Mouse (Mus musculus) urinary bladder, adult 2 months (tissue): ENCODE data around the gene Gadd45a. TPM values are rescaled to one million over a fixed set of nuclear protein-coding genes. Genes with fewer than 3 reads are reported as not detected.
"Not testable (repeated sequence)": the region's sequence is repeated elsewhere in the genome, so short reads cannot be mapped to it uniquely, and the experiment has no call there.

Experiments used
- DNase-seq: peaks from one replicate; pipeline ENCODE4 v3.0.0; 2022; ENCODE audit warnings: low spot score
- polyA plus RNA-seq: library from polyadenylated mRNA; depleted of rRNA; stranded (reverse); fragments of >200 nt; gene quantifications from 2 replicates; pipeline ENCODE4 v1.2.3, GENCODE M21; 2012

Gadd45a gene
- polyA plus RNA-seq, 1 experiment, result 69.7 TPM

DNA sequence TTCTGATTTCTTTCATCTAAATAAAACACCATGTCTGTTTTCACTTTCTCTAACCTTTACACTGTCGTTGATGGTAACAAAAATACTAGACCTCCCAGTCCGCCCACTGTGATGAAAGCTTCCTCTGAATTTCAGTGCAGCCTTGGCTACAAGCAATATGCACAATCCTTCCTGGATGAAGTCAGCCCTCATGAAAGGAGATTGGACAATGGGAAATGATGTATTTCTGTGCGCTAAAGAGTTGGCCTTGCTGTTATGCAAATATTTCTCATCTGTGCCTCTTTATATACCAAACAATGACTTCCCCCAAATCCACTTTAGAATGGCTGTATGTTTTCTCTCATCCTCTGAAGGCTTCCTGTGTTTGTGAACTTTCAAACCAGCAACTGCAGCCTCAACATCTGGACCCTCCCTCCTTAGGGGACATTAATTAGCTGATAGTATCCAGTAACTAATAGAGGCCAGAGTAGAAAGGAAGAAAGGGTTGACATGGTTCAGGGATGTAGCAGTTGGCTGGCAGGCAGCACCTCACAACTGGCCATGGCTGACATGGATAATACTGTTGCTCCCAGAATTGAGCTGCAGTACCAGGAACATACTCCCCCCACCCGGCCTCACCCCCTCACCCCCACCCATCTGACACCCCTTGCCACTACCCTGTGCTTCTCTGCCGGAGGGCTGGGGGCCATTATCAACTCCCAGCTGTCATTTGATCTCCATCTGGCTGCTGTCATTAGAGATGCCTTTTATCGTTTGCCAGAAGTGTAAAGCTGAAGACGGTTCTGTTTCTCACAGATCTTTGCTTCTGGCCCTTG, 11.8 kb upstream of the Gadd45a start:
- DNase-seq, result no peak

DNA sequence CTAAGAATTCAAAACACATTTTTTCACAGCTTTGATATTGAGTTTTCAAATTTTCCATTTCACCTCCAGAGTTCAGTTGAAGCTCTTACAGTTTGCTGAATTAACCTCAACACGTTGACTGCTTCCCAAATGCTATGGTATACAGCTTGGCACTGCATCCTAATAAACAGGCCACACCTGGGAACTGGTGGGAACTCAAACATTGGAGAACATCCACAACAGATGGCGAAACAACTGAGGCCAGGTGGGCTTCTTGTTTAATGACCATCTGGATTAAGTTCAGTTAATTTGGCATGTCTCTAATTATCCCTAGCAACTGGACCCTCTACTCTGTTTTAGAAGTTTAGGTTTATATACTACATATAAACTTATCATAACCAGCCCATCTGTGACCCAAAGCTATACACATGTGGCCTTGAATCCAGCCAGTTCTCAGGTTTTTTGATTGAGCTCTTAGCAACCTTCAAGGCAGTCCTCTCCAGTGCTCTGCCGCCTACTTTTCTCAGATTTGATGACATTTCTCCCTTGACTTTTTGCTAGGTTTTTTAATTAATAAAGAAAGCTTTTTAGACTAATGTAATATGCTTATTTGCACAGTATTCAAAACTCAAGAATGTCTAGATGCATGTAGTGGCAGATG, 10.9 kb upstream of the Gadd45a start:
- DNase-seq, result no peak

DNA sequence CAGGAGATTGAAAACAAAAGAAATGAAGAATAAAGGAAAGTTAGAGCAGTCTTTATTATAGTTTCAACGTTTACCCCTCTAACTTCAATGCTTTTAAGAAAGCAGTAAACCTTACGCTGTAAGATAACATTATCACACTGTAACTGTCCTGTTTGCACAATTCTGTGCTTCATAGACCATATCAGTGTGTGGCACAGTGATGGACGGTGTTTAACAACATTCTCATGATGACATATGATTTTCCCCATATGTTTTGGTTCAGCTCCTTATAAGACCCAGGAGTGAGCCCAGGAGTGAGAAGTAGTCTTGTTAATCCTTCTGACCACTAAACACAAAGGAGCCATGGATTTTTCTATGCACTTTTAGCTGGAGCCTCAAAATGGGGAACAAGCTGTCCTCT, 9.7 kb upstream of the Gadd45a start:
- DNase-seq, result no peak

DNA sequence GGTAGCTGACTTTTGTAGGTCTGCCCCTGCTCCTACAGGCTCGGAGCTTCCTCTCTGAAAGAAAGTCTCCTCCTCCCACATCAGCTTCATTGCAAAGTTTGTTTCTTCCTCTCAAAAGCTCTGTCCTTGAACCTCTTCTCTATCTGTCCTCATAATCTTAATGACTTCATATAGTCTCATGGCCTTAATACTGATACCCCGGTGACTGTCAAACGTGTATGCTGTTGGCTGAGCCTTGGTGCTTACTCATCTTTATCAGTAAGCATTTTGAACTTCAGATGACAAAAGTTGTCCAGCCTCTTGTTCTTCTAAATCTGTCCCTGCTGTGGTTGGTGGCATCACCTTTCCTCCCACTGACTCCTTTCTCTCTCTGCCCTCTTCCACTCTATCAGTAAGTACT, 8.2 kb upstream of the Gadd45a start:
- no peak for DNase-seq

DNA sequence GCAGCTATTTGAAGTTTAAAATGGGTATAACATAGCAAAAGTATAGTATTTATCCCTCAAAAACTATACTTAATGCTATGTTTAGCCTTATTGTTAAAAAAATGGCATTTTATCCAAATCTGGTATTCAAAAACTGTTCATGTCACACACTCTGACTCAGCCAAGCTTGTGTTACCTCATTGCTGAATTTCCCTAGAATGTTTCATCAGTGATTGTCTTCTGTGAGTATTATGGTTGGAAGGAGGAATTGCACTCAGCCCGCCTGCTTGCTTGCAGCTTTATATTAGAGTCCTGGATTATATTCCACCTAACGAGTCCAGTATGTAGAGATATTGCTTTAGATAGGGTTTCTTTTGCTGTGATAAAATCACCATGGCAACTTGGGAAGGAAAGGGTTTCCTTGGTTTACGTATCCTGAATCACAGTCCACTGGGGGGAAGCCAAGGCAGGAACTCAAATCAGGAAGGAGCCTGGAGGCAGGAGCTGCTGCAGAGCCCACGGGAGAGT, 3.7 kb upstream of the Gadd45a start:
- no peak for DNase-seq

DNA sequence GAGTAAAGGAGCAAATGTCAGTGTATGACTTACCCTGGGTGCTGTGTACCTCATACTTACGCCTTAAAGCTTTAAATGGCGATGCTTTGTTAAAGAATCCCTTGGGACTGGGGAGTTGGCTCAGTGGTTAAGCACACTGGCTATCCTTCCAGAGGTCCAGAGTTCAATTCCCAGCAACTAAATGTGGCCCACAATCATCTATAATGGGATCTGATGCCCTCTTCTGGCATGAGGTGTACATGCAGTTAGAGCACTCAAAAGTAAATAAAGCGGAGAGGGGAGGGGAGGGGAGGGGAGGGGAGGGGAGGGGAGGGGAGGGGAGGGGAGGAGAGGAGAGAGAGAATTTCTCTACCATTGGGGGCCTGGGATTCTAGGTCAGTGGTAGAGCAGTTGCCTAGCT, 1.7 kb upstream of the Gadd45a start:
- no peak for DNase-seq

DNA sequence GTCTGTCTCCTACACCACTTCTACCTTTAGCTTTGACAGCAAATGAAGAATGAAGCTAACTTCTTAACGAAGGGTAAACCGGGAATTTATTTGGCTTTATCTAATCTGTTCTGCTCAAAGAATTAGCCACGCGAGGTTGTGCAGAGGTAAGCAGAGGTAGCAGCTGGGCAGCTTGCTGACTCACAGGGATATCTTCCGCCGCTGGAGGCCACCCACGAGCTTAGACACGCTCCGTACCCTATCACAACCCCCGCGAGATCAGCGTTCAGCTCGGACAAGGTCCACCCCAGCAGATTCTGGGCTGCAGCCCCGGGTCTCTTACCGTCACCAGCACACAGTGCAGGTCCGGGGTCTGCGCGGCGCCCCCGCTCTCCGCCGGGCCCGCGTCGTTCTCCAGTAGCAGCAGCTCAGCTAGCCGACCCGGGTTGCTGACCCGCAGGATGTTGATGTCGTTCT, 873 bp downstream of the Gadd45a start:
- peak; percentile 70 for DNase-seq

DNA sequence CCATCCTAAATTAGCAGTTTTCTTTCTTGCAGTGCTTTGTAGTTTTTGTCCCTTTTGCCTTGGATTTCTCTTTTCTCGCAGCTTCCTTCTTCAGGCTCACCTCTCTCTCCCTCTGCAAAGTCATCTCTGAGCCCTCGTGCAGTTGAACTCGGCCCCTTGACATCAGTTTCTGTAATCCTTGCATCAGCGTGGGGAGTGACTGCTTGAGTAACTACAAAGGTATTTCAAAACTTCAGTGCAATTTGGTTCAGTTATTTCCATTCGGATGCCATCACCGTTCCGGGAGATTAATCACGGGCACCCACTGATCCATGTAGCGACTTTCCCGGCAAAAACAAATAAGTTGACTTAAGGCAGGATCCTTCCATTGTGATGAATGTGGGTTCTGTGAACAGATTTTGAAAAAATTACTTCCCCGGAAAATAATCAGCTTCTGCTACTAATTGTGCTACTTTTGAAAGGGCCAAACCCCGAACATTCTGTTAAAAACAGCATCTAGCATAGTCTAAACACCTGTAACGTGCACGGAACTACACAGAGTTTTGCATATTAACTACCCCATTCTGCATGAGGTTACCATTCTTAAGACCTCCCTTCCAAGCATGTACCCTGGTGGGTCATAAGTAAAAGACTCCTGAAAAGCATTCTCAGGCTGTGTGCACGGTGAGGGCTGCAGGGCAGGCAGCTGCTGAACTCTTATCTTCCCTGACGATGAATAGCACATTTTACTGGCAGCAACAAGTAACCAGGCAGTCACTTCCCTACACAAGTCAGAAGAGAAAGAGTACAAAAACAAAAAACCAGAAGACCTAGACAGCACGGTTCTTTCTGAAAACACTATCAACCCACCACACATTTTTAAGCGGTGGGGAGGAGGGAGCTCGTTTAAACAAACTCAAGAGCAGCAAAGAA, 1.6 kb downstream of the Gadd45a start:
- DNase-seq, result no peak

DNA sequence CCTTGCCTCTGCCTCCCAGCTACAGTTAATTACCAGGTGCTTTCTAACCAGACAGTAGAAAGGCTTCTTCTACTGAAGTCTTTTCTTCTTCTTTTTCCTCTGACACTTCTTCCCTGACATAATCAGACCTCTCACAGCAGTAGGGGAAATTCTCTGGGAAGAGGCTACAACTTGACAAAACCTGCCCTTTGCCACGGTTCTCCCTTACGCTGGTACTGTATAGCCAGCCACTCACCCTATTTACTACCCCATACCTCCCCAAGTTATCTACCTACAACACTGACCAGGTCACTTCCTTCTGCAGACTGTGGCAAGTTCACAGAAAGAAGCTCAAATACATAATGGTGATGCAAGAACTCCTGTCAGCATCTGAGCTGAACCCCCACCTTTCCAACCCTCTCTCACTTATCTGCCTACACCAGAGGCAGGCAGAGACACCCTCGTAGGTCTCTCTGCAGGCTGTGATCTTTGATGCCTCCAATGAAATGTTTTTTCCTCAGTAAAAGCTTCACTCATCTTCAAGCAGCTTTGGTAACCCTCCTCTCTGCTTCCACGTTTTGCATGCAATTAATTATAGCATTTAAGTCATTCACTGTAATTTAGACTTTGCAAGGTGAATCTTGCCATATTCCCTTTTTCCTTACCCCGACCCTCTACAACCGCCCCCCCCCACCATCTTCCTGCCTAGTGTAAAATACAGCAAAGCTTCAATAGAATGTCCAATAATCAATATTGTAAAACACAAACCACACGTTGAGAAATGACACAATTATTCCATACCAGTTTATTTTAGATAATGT, 2.7 kb downstream of the Gadd45a start:
- DNase-seq, result no peak

DNA sequence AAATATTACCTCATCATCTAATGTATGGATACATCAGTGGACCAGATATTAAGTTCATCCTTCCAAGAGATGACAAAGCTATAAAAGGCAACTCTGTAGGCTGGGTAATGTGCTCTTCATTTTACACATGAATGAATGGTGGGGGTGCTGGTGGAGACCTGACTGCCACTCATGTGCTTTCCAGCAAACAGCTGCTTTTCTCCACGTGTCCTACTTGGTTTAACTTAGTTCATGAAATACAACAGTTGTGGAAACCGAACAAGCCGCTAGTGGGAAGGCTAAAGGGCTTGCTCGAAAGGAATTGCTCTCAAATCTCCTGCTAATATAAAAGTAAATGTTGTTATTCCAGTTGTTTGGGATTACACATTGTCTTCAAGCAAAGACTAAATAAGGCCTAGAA, 3.7 kb downstream of the Gadd45a start:
- DNase-seq, result no peak

DNA sequence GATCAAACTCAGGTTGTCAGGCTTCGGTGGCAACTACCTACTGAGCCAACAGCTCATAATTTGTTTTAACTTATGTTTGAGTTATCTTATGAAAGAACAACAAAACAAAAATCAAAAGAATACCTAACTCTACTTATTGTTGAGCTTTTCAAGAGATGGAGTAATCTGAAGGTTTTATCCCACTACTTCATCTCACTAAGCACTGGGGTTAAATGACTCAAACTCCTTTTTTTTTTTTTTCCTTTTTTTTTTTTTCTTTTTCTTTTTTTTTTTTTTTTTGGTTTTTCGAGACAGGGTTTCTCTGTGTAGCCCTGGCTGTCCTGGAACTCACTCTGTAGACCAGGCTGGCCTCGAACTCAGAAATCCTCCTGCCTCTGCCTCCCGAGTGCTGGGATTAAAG, 4.3 kb downstream of the Gadd45a start:
- DNase-seq, result not testable (repeated sequence)

DNA sequence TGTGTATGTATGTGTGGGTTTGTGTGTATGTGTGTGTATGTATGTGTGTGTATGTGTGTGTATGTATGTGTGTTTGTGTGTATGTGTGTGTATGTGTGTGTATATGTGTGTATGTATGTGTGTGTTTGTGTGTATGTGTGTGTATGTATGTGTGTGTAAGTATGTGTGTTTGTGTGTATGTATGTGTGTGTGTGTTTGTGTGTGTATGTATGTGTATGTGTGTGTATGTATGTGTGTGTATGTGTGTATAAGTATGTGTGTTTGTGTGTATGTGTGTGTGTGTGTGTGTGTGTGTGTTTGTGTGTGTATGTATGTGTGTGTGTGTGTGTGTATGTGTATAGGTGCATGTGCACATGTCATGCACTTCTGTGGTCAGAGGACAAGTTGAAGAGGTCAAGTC, 4.7 kb downstream of the Gadd45a start:
- DNase-seq, result not testable (repeated sequence)

DNA sequence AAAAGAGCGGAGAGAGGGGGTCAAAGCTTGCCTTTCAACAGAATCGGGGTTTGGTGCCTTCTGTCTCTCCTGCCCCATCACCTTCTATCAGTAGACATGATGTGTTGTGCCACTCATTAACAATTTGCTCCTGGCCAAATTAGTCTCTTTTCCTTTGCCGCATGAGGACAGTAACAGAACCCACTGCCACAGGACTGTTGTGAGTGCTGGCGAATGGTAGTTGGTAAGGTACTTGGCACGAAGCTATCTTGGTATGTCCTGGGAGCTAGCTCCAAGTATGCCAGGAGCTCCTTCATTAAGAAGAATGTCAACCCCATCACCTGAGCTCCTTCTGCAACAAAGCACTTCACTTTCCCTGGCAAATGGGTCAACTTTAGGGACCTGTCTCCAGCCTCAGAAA, 6.4 kb downstream of the Gadd45a start:
- DNase-seq, result no peak

DNA sequence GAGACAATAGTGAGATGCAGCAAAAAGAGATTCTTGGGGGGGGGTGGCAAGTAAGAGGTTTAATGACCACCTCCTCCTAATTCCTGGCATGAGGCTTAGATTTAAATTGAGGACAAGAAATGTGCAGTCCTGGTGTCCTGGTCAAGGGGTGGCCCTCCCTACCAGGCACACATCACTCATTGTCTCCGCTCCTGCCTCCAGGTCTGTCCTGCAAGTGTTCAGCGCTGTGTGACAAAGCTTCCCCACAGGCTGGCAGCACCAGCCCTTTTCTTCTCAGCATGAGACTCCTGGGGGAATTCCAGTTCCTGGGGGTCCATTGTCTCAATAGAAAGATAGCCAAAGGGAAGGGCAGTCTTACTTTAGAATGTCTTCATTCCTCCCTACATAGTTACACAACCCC, 6.8 kb downstream of the Gadd45a start:
- no peak for DNase-seq

DNA sequence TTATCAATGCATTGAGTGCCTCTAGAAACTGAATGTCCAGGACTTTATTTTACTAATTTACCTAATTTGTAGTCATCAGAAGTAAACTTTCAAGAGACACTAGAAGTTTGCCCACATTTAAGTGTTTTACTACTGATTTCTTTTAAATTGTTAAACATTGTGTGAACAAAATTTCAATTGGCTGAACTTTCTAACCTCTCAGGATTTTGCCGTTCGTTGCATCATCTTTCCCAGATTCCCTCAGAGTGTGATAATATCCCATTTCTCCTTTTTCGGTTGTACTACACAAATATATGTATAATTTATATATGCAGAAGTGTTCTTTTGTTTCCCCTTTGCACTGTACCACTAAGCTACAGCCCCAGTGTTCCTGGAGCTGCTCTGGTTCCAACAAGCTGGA, 7.3 kb downstream of the Gadd45a start:
- DNase-seq, result no peak

DNA sequence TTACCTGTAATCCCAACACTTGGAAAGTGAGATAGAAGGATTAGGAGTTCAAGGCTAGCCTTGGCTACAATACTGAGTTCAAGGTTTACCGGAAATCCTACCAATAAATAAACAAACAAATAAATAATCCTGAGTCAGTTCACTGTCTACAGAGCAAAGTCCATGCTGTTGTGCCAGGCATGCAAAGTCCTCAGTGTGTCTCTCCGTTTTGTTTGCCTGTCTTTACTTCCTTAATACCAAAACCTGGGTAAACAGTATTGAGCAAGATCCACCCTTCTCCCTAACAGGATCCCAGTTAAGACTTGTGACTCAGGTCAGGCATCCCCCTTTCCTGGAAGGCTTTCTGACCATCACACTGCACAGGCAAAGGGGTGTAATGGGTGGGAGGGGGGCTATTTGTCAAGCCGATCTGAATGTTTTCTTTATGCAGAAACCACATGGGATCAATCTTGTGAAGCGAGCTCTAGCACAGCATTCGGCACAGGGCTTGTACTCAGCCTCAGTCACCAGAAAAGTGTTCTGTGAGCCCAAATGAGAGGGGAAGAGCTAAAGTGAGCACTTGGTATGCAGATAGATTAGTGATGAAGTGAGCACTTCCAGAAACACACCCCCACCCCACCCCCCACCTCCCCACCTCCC, 7.8 kb downstream of the Gadd45a start:
- DNase-seq, result no peak

DNA sequence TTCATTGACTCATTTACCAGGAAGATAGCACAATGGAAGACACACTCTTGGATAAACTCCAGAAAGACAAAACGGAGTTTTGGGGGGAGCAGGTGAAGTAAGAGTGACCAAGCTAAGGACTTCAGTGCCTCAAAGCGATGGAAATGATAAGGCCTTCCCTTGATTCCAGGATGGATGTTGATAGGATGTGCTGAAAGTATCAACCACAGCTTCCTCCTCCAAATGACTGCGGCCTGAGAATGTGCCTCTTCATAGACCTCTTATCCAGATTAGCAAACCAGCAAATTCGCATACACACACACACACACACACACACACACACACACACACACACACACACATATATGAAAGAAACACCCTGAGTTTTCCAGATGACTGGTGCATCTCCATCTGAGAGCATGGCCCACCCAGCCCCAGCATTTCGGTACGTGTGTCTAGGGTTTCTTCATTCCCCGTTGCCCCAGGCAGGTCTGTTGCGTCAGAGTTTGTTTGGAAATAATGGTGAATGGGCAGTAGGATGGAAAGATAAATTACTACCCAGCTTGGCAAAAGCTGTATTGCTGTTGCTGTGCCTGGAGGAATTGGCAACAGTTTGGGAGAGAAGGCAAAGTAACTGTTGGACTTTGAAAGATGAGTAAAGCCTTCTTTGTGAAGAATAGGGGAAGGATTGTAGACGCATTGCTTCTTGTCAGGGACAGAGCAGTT, 9.7 kb downstream of the Gadd45a start:
- DNase-seq, result no peak

DNA sequence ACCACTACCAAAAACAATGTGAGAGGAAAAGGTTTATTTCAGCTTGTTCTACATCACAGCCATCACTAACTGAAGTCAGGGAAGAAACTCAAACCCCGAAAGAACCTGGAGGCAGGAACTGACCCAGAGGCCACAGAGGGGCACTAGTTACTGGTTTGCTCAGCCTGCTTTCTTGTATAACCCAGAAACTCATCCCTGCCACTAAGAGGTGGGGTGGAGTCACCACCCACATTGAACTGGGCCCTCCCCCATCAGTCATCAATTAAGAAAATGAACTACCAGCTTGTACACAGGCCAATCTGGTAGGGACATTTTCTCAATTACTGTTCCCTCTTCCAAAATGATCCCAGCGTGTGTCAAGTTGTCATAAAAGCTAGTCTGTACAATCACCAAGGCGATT, 10.6 kb downstream of the Gadd45a start:
- DNase-seq, result no peak

DNA sequence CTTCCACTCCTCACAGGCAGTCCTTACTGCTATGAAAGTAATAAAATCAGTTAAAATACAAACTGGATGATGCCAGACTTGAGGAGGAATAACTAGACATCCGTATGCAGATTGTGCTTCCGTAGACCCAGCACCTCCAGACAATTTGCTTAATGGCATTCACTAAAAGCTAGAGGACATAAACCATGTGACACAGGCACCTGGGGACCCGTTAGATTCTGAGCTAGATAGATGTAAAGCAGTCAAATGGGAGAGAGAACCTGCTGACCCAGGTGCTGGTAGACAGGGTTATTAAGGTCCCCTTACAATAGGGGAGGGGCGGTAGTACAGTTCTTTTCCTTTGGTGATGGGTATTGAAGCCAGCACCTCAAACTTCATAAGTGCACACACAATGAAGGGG, 13.5 kb downstream of the Gadd45a start:
- DNase-seq, result no peak

DNA sequence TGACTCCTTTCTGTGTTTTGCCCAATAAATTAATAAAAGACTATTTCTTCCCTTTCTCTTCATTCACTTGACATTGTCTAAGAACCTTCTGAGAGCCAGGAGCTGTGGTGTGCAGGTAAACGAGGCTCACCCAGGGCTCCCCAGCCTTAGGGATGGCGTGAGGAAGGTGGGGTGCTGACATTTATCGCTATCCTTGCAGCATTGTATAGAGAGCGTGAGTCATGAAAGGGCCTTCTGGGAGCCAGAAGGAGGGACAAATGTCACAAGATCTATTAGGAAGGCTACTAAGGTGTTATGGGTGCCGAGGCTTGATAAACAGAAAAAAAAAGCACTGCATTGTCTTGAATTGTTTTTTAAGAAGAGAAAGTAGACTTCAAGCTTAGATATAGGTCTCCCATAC, 15.9 kb downstream of the Gadd45a start:
- DNase-seq, result no peak
